Mouse (Mus musculus) testis, adult 2 months (tissue): ENCODE data around the gene Ubxn10.

Source experiments
- CTCF ChIP-seq: fragments of 200-500 bp; IDR thresholded peaks from 2 replicates; pipeline ENCODE4 v1.5.1; 2012; ENCODE audit warnings: low read depth, mild to moderate bottlenecking, inconsistent platforms, low read length, moderate library complexity; ENCODE audit not compliant: control insufficient read depth, insufficient read depth, insufficient replicate concordance
- POLR2A ChIP-seq: fragments of 200-500 bp; IDR thresholded peaks from 2 replicates; pipeline ENCODE4 v1.6.1; 2012; ENCODE audit warnings: low read depth, mild to moderate bottlenecking, inconsistent platforms, low read length, moderate library complexity; ENCODE audit not compliant: control insufficient read depth

DNA sequence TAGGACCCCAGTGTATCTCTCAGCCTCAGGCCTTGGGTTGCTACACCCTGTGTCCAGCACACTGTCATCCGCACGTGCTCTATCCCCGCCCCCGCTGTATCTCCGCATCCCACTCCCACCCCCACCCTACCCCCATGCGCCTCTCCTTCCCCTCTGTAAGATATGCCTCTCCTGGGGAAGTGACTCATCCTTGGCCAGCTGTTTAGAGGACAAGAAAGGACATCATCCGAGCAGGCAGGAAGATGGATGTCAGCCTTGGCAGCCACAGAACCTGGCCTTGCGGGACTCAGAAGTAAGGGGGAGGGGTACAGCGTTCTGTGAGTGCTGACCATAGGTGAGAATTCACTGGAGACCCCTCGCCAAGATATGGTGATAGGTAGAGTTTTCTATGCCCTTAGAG lies 70.4 kb downstream of the Ubxn10 start:
- TF ChIP-seq CTCF (no peak), POLR2A (no peak)
